ENCODE assay signal across 8 mouse cellular contexts in genomic region chr12:112594989-112595388, GRCm38 (mm10). TPM values are rescaled to one million over a fixed set of nuclear protein-coding genes. Genes with fewer than 3 reads are reported as not detected.
DNase-seq lines count a peak whose midpoint lies in the region; ATAC-seq and TF ChIP-seq lines count a peak whose summit lies in the region.

No protein-coding gene starts in this region.

- no peak overlapping the region for H3K9ac ChIP-seq in hindbrain, embryonic 12.5 days
- H3K9ac ChIP-seq in hindbrain, embryonic 16.5 days (ENCODE audit: low read depth, low read length), result no peak overlapping the region
- H3K9ac ChIP-seq in forebrain, postnatal 0 days, result no peak overlapping the region

- WGBS in hindbrain, embryonic 12.5 days, result 48% methylated on average over 4 of the region's 4 CpGs
- 34% methylated on average over 4 of the region's 4 CpGs for WGBS in hindbrain, embryonic 16.5 days
- WGBS in forebrain, postnatal 0 days, result 21% methylated on average over 4 of the region's 4 CpGs

- peak; percentile 63 for DNase-seq in Muller cell, postnatal 12 days (ENCODE audit: inconsistent ontology term)
- peak; percentile 50 for DNase-seq in forebrain, postnatal 0 days
- DNase-seq in layer of hippocampus, postnatal 10 days (ENCODE audit: low spot score in 2 of 2), result no peak
- DNase-seq in lung, postnatal 4 days, result no peak
- DNase-seq in thymus, postnatal 36 days, result no peak

- no peak overlapping the region for H3K4me3 ChIP-seq in hindbrain, embryonic 12.5 days
- H3K4me3 ChIP-seq in hindbrain, embryonic 16.5 days (ENCODE audit: low read length), result no peak overlapping the region
- no peak overlapping the region for H3K4me3 ChIP-seq in forebrain, postnatal 0 days (ENCODE audit: low read depth, low read length)
- H3K4me3 ChIP-seq in myocyte, result no peak overlapping the region

- peaks cover 25% of the 10 kb centered on the region for H3K27me3 ChIP-seq in hindbrain, embryonic 12.5 days
- no peaks in the 10 kb centered on the region for H3K27me3 ChIP-seq in hindbrain, embryonic 16.5 days (replicated peaks; ENCODE audit: control insufficient read depth, insufficient read depth, low read length)
- no peaks in the 10 kb centered on the region for H3K27me3 ChIP-seq in forebrain, postnatal 0 days (ENCODE audit: insufficient read depth, low read length)
- H3K27me3 ChIP-seq in myocyte (ENCODE audit: control insufficient read depth, insufficient read depth, insufficient read length), result no peaks in the 10 kb centered on the region

- no peaks in the 10 kb centered on the region for H3K36me3 ChIP-seq in hindbrain, embryonic 12.5 days
- no peaks in the 10 kb centered on the region for H3K36me3 ChIP-seq in hindbrain, embryonic 16.5 days (ENCODE audit: control insufficient read depth, insufficient read depth, low read length)
- no peaks in the 10 kb centered on the region for H3K36me3 ChIP-seq in forebrain, postnatal 0 days (ENCODE audit: insufficient read depth)
- no peaks in the 10 kb centered on the region for H3K36me3 ChIP-seq in myocyte (ENCODE audit: control insufficient read depth, insufficient read depth)

- no peak overlapping the region for H3ac ChIP-seq in myocyte (ENCODE audit: control insufficient read depth, insufficient read length)

- ATAC-seq in hindbrain, embryonic 12.5 days (ENCODE audit: low FRiP score), result no peak
- ATAC-seq in hindbrain, embryonic 16.5 days, result no peak
- no peak for ATAC-seq in forebrain, postnatal 0 days

- H3K27ac ChIP-seq in hindbrain, embryonic 12.5 days, result peak overlapping the region; percentile 19; the same call in 1 of the 2 replicates
- no peak overlapping the region for H3K27ac ChIP-seq in hindbrain, embryonic 16.5 days (ENCODE audit: low read depth, low read length)
- no peak overlapping the region for H3K27ac ChIP-seq in forebrain, postnatal 0 days (ENCODE audit: low read depth, low read length)

- TF ChIP-seq CTCF in forebrain, postnatal 0 days (IDR thresholded peaks at IDR 0.05; ENCODE audit: low read depth), result no peak

- H3K79me2 ChIP-seq in myocyte (ENCODE audit: control insufficient read depth, insufficient read depth), result peaks cover 88% of the 10 kb centered on the region

- H3K9me3 ChIP-seq in hindbrain, embryonic 12.5 days (replicated peaks), result no peaks in the 10 kb centered on the region
- H3K9me3 ChIP-seq in hindbrain, embryonic 16.5 days (ENCODE audit: control insufficient read depth, low read length), result no peaks in the 10 kb centered on the region
- H3K9me3 ChIP-seq in forebrain, postnatal 0 days (ENCODE audit: low read length), result no peaks in the 10 kb centered on the region

- no peak for TF ChIP-seq POLR2A in myocyte (IDR thresholded peaks at IDR 0.05; ENCODE audit: insufficient read length, low read depth)

- H3K4me1 ChIP-seq in hindbrain, embryonic 12.5 days, result peaks cover 16% of the 10 kb centered on the region
- H3K4me1 ChIP-seq in hindbrain, embryonic 16.5 days (ENCODE audit: control insufficient read depth, insufficient read depth, low read depth, low read length), result peaks cover 12% of the 10 kb centered on the region
- H3K4me1 ChIP-seq in forebrain, postnatal 0 days (ENCODE audit: insufficient read depth), result peaks cover 12% of the 10 kb centered on the region; the same call in 1 of the 2 replicates

- H3K4me2 ChIP-seq in hindbrain, embryonic 12.5 days (replicated peaks), result no peak overlapping the region
- no peak overlapping the region for H3K4me2 ChIP-seq in hindbrain, embryonic 16.5 days (ENCODE audit: low read length)
- no peak overlapping the region for H3K4me2 ChIP-seq in forebrain, postnatal 0 days (ENCODE audit: low read depth)
- H3K4me2 ChIP-seq in myocyte (ENCODE audit: low read depth), result peak overlapping the region; percentile 53

TF ChIP-seq in myocyte, 11 proteins besides CTCF, POLR2A, EP300 and RAD21:
- TF ChIP-seq POLR2AphosphoS2 (IDR thresholded peaks at IDR 0.05; ENCODE audit: insufficient read length, low read depth), result no peak
- no peak for TF ChIP-seq MYOD1 (IDR thresholded peaks at IDR 0.05; ENCODE audit: control insufficient read depth in 1 of 3, insufficient read length in 2 of 3, low read depth in 2 of 3)
- TF ChIP-seq MYOG (IDR thresholded peaks at IDR 0.05; ENCODE audit: control insufficient read depth in 1 of 3, insufficient read depth in 1 of 3, insufficient read length in 2 of 3, low read depth in 2 of 3), result no peak
- no peak for TF ChIP-seq REST (IDR thresholded peaks at IDR 0.05; ENCODE audit: insufficient read depth, insufficient read length)
- TF ChIP-seq TCF12 (IDR thresholded peaks at IDR 0.05; ENCODE audit: insufficient read depth, poor library complexity, severe bottlenecking), result no peak
- TF ChIP-seq CEBPB (IDR thresholded peaks at IDR 0.05; ENCODE audit: insufficient read depth, poor library complexity, severe bottlenecking), result no peak
- no peak for TF ChIP-seq TCF3 (IDR thresholded peaks at IDR 0.05; ENCODE audit: insufficient read length, low read depth)
- no peak for TF ChIP-seq SRF (IDR thresholded peaks at IDR 0.05; ENCODE audit: control insufficient read depth, insufficient read length, low read depth)
- no peak for TF ChIP-seq E2F4 (IDR thresholded peaks at IDR 0.05; ENCODE audit: insufficient read depth)
- no peak for TF ChIP-seq MAX (IDR thresholded peaks at IDR 0.05; ENCODE audit: low read depth)
- no peak for TF ChIP-seq USF1 (IDR thresholded peaks at IDR 0.05; ENCODE audit: low read depth)

RNA-seq across cellular contexts. Expression of gene Inf2, which starts 6.4 kb away (rescaled TPM):
- 1.5 and 2.1 TPM in 2 replicates for polyA plus RNA-seq in hindbrain, embryonic 12.5 days (2016; fragmentation: Nextera tagmentation; extraction: Ambion mirVana)
- 1.0 and 1.1 TPM in 2 replicates for polyA plus RNA-seq in hindbrain, embryonic 16.5 days (2015; fragmentation: Nextera tagmentation; extraction: Ambion mirVana)
- total RNA-seq in forebrain, postnatal 0 days (2014; rRNA removed), result 9.8 and 10.8 TPM in 2 replicates
- polyA plus RNA-seq in forebrain, postnatal 0 days (2015; fragmentation: Nextera tagmentation; extraction: Ambion mirVana), result 1.1 and 1.2 TPM in 2 replicates
- polyA plus RNA-seq in myocyte (2012; fragmentation: generic; extraction: Trizol), result 70.1 TPM
- total RNA-seq in layer of hippocampus, postnatal 10 days (2021), result 10 to 100 TPM; 80.9 to 91.4 TPM

RNA-seq across cellular contexts. Expression of gene Adssl1, which starts 24.9 kb away (rescaled TPM):
- 3.3 and 5.0 TPM in 2 replicates for polyA plus RNA-seq in hindbrain, embryonic 12.5 days (2016; fragmentation: Nextera tagmentation; extraction: Ambion mirVana)
- 7.7 and 7.9 TPM in 2 replicates for polyA plus RNA-seq in hindbrain, embryonic 16.5 days (2015; fragmentation: Nextera tagmentation; extraction: Ambion mirVana)
- 1.8 and 2.2 TPM in 2 replicates for total RNA-seq in forebrain, postnatal 0 days (2014; rRNA removed)
- 3.4 and 4.7 TPM in 2 replicates for polyA plus RNA-seq in forebrain, postnatal 0 days (2015; fragmentation: Nextera tagmentation; extraction: Ambion mirVana)
- polyA plus RNA-seq in myocyte (2012; fragmentation: generic; extraction: Trizol), result 202 TPM
- total RNA-seq in layer of hippocampus, postnatal 10 days (2021), result 1 to 10 TPM; 2.1 to 2.4 TPM

RNA-seq across cellular contexts. Expression of gene Siva1, which starts 49.5 kb away (rescaled TPM):
- 100 and 124 TPM in 2 replicates for polyA plus RNA-seq in hindbrain, embryonic 12.5 days (2016; fragmentation: Nextera tagmentation; extraction: Ambion mirVana)
- polyA plus RNA-seq in hindbrain, embryonic 16.5 days (2015; fragmentation: Nextera tagmentation; extraction: Ambion mirVana), result 48.1 and 57.5 TPM in 2 replicates
- 28.0 and 31.4 TPM in 2 replicates for total RNA-seq in forebrain, postnatal 0 days (2014; rRNA removed)
- 50.5 and 61.5 TPM in 2 replicates for polyA plus RNA-seq in forebrain, postnatal 0 days (2015; fragmentation: Nextera tagmentation; extraction: Ambion mirVana)
- 85.6 TPM for polyA plus RNA-seq in myocyte (2012; fragmentation: generic; extraction: Trizol)
- total RNA-seq in layer of hippocampus, postnatal 10 days (2021), result 10 to 100 TPM; 17.0 to 19.5 TPM

Comparison
In these comparisons a context has a peak if more than half of its experiments do, and no peak if none do; other contexts are left out.
1. DNase-seq: peak in Muller cell, postnatal 12 days (single experiment) and forebrain, postnatal 0 days (single experiment); none in layer of hippocampus, postnatal 10 days (0 of 2), lung, postnatal 4 days (0 of 2) and thymus, postnatal 36 days (0 of 2).
2. RNA of gene Inf2, which starts 6.4 kb away (polyA plus RNA-seq): 70.1 TPM in myocyte (single experiment); 1.5 to 2.1 TPM in hindbrain, embryonic 12.5 days, 1.1 to 1.2 TPM in forebrain, postnatal 0 days and 1.0 to 1.1 TPM in hindbrain, embryonic 16.5 days; every median in the first group is over 10 times any median in the second.
3. RNA of gene Adssl1, which starts 24.9 kb away (polyA plus RNA-seq): 202 TPM in myocyte (single experiment); 7.7 to 7.9 TPM in hindbrain, embryonic 16.5 days, 3.4 to 4.7 TPM in forebrain, postnatal 0 days and 3.3 to 5.0 TPM in hindbrain, embryonic 12.5 days; every median in the first group is over 10 times any median in the second.